Mouse (Mus musculus) small intestine, adult 2 months (tissue): ENCODE data around the gene Rasgrf1. TPM values are rescaled to one million over a fixed set of nuclear protein-coding genes. Genes with fewer than 3 reads are reported as not detected.

Source experiments
- H3K27ac ChIP-seq: fragments of 200-500 bp; 2 replicates; pipeline ENCODE4 v1.5.1; 2012; ENCODE audit warnings: low read depth, low read length, control low read depth, inconsistent platforms; ENCODE audit not compliant: insufficient read depth
- H3K27me3 ChIP-seq: fragments of 200-500 bp; 2 replicates; pipeline ENCODE4 v1.6.1; 2012; ENCODE audit warnings: mild to moderate bottlenecking, moderate library complexity, low read length, inconsistent platforms; ENCODE audit not compliant: control insufficient read depth, insufficient read depth
- H3K36me3 ChIP-seq: fragments of 200-500 bp; 2 replicates; pipeline ENCODE4 v1.6.1; 2012; ENCODE audit warnings: mild to moderate bottlenecking, low read length, control low read depth, inconsistent platforms; ENCODE audit not compliant: control insufficient read depth, insufficient read depth
- H3K4me1 ChIP-seq: fragments of 200-500 bp; 2 replicates; pipeline ENCODE4 v1.6.1; 2012; ENCODE audit warnings: low read length, inconsistent platforms, mixed read lengths; ENCODE audit not compliant: control insufficient read depth, insufficient read depth, insufficient read length
- H3K4me3 ChIP-seq: fragments of 200-500 bp; 2 replicates; pipeline ENCODE4 v1.5.1; 2012; ENCODE audit warnings: low read depth, mild to moderate bottlenecking, control low read depth, inconsistent platforms, low read length, moderate library complexity
- CTCF ChIP-seq: fragments of 200-500 bp; IDR thresholded peaks from 2 replicates; pipeline ENCODE4 v1.5.1; 2012; ENCODE audit warnings: low read depth, mild to moderate bottlenecking, control low read depth, inconsistent platforms, low read length, moderate library complexity, mixed read lengths; ENCODE audit not compliant: insufficient replicate concordance, insufficient read length; ENCODE audit errors: extremely low read depth
- POLR2A ChIP-seq: fragments of 200-500 bp; IDR thresholded peaks from 2 replicates; pipeline ENCODE4 v1.6.1; 2012; ENCODE audit warnings: low read depth, mild to moderate bottlenecking, control low read depth, inconsistent platforms, low read length, moderate library complexity
- WGBS: fragments of 180-500 bp; shearing (Covaris S2); methylation state at CpG from one replicate; pipeline ENCODE4 v1.1.7; 2018; 5-methylcytosine and 5-hydroxymethylcytosine counted together
- polyA plus RNA-seq: library from polyadenylated mRNA; depleted of rRNA; stranded (reverse); fragments of >200 nt; gene quantifications from 2 replicates; pipeline ENCODE4 v1.2.3, GENCODE M21; 2012

Gene Rasgrf1
- polyA plus RNA-seq, 1 experiment = 0.15 TPM

DNA sequence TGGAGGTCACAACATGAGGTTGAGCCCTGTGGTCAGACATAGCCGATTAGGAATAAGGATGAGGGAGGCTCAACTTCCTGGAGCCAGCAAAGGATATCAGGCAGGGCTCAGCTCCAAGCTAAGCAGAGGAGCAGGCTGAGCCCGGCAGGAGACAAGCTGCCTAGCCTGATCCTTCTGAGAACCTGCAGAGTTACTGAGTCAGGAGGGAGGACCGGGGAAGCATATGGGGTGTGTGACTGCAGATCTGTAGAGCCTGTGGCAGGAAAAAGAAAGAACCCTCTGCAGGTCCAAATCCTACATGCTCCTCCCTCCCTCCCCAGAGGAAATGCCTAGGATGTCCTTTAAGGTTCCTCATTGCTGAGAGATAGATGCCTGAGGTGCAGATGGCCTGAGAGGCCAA, 62.6 kb downstream of the Rasgrf1 start:
- TF ChIP-seq CTCF (no peak), POLR2A (no peak)
- H3K4me3 ChIP-seq = no peak overlapping the region
- no peaks in the 10 kb centered on the region for H3K36me3 ChIP-seq
- H3K27me3 ChIP-seq = no peaks in the 10 kb centered on the region
- 49% methylated on average over 3 of the region's 3 CpGs for WGBS
- H3K4me1 ChIP-seq = no peaks in the 10 kb centered on the region
- H3K27ac ChIP-seq = no peak overlapping the region

DNA sequence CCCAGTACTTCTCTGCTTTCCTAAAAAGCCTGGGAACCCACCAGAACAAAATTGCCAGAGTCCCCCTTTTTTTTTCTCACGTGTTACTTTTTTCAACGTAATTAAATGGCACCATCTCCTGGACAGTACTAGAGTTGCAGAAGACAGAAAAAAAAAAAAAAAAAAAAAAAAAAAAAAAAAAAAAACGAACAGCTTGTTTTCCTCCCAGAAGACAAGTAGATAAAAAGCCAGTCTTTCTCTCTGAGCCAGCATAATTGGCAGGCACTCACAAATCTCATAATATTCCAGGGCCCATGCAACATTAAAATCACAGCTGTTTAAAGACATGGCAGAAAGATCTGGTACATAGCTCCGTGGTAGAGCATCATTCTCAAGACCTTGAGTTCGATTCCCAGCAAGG, 64.1 kb downstream of the Rasgrf1 start:
- WGBS = 28% methylated on average over 5 of the region's 5 CpGs
- H3K27ac ChIP-seq = no peak overlapping the region
- no peaks in the 10 kb centered on the region for H3K4me1 ChIP-seq
- no peaks in the 10 kb centered on the region for H3K27me3 ChIP-seq
- no peak overlapping the region for H3K4me3 ChIP-seq
- H3K36me3 ChIP-seq = no peaks in the 10 kb centered on the region
- no peak for TF ChIP-seq POLR2A
- no peak for TF ChIP-seq CTCF

DNA sequence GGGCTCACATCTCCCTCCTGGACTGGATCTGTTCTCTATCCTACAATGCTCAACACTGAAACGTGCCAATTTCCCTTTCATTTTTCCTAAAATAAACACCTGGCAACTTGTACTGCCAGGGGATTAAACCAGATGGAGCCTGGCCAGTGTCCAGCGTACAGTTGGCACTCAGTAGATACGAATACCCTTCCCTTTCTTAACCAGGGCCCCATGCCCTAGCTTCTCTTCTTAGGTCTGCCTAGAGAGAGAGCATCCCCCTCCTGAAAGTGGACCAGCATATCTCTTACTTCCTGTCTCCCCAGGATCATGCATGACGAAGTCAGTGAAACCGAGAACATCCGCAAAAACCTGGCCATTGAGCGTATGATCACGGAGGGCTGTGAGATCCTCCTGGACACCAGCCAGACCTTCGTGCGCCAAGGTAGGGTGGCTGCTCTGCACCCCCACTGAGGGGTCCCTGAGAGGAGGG, 64.8 kb downstream of the Rasgrf1 start:
- Histone ChIP-seq H3K27ac (no peak overlapping the region), H3K4me1 (no peaks in the 10 kb centered on the region), H3K36me3 (no peaks in the 10 kb centered on the region), H3K27me3 (no peaks in the 10 kb centered on the region), H3K4me3 (no peak overlapping the region)
- 58% methylated on average over 10 of the region's 10 CpGs for WGBS
- no peak for TF ChIP-seq CTCF
- TF ChIP-seq POLR2A = no peak

DNA sequence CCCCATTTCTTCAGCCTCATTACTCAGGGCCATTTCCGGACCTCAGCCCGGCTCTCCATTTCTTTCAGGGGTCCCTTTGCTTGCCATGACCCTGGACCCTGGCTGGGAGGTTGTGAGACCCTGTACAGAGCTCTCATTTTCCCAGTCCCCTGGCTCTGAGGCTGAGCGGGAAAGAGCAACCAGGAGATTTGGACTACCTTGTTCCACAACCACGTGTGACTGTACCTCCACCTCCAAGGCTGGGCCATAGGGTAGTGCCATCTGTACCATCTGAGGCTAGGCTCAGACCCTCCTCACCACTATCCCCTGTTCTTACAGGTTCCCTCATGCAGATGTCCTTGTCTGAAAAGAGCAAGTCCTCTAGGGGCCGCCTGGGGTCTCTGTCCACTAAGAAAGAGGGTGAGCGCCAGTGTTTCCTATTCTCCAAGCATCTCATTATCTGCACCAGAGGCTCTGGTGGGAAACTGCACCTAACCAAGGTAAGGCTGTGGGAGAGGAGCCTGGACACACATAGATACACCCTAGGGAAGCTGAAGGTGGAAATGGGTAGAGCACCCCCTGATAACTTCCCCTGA, 66.7 kb downstream of the Rasgrf1 start:
- 81% methylated on average over 6 of the region's 6 CpGs for WGBS
- Histone ChIP-seq H3K27ac (no peak overlapping the region), H3K27me3 (no peaks in the 10 kb centered on the region), H3K4me1 (no peaks in the 10 kb centered on the region), H3K4me3 (no peak overlapping the region), H3K36me3 (no peaks in the 10 kb centered on the region)
- TF ChIP-seq POLR2A (no peak), CTCF (no peak)

DNA sequence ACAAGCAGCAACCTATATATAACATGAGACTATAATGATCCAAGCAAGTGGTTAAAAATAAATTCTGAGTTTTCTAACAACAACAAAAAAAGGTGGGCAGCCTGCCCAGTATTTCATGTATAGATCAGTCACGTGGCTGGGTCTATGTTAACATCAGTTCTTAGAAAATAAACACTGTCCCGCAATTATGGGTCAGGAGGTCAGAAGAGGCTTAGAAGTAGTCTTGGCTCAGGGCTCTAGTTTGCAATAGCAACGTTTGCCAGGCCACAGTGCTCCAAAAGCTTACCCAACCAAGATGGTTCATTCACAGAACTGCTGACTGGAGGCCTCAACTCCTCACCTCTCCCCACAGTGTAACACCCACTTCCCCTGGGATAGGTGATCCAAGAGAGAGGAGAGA, 69.5 kb downstream of the Rasgrf1 start:
- WGBS = 2% methylated on average over 3 of the region's 3 CpGs
- TF ChIP-seq POLR2A (no peak), CTCF (no peak)

DNA sequence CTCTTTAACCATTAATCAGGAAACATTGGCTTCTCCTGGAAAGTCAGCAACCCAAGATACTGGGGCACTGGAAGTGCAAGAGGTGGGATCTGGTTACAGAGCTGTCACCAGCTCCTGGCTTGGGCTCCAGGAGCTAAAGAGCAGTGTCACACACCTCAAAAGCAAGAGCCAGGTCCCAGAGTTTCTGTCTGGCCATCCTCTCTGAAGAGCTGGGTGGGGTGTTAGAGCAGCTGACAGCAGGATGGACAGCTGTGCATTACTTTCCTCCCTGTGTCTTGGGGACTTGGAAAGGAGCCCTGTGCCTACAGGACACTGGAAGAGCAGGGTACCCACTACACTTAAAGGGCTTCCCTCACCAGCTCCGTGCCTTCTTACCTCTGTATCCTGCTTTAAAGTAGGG, 72.5 kb downstream of the Rasgrf1 start:
- WGBS = 48% methylated on average over 1 of the region's 1 CpGs
- H3K4me3 ChIP-seq = no peak overlapping the region
- H3K27ac ChIP-seq = no peak overlapping the region
- H3K27me3 ChIP-seq = no peaks in the 10 kb centered on the region
- H3K36me3 ChIP-seq = no peaks in the 10 kb centered on the region
- TF ChIP-seq CTCF = no peak
- no peaks in the 10 kb centered on the region for H3K4me1 ChIP-seq

More for the DNA sequence above, 69.5 kb downstream of the Rasgrf1 start:
- Histone ChIP-seq H3K36me3 (no peaks in the 10 kb centered on the region), H3K27me3 (no peaks in the 10 kb centered on the region), H3K4me1 (no peaks in the 10 kb centered on the region), H3K4me3 (no peak overlapping the region), H3K27ac (no peak overlapping the region)

DNA sequence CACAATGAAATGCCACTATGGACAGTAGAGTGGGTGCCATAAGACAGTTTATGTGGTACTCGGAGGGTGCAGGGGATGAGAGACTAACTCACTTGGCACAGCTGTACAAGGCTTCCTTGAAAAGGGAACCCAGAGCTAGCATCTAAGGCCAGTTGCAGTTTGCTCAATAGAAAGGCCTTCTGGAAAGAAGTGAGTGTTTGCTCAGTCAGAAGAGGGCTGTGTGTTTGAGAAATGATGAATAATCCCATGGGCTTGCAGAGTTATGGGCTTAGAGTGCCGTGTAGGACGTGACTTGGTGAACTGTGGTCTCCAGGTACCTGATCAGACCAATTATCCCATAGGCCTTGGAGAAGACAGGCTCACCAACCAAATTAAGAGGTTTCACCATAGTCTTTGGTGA, 78.3 kb downstream of the Rasgrf1 start:
- Histone ChIP-seq H3K4me3 (no peak overlapping the region), H3K4me1 (no peaks in the 10 kb centered on the region), H3K27ac (no peak overlapping the region), H3K27me3 (no peaks in the 10 kb centered on the region), H3K36me3 (no peaks in the 10 kb centered on the region)
- WGBS = 85% methylated on average over 3 of the region's 3 CpGs
- TF ChIP-seq POLR2A (no peak), CTCF (no peak)
